Mouse (Mus musculus) midbrain, embryonic 11.5 days (tissue): ENCODE measurements around the gene Adipor1. TPM values are rescaled to one million over a fixed set of nuclear protein-coding genes. Genes with fewer than 3 reads are reported as not detected.

Source experiments
- ATAC-seq: fragments of 200-750 bp; cut with Nextera tagmentation; 2 replicates; pipeline ENCODE4 v1.8.0; 2017; ENCODE audit warnings: moderate TSS enrichment, moderate library complexity; ENCODE audit not compliant: low FRiP score
- DNase-seq: peaks from one replicate; pipeline ENCODE4 v3.0.0; 2015; ENCODE audit warnings: low spot score; ENCODE audit errors: missing footprints
- H3K27ac ChIP-seq: fragments of 300-500 bp; sonication (generic); 2 replicates; pipeline ENCODE4 v1.5.1; 2014; ENCODE audit warnings: low read depth, low read length
- H3K27me3 ChIP-seq: fragments of 300-500 bp; sonication (generic); 2 replicates; pipeline ENCODE4 v1.6.1; 2014; ENCODE audit warnings: mild to moderate bottlenecking, low read length, moderate library complexity, mixed read lengths; ENCODE audit not compliant: control insufficient read depth, insufficient read depth
- H3K36me3 ChIP-seq: fragments of 300-500 bp; sonication (generic); 2 replicates; pipeline ENCODE4 v1.6.1; 2014; ENCODE audit warnings: mild to moderate bottlenecking, low read length, moderate library complexity, mixed read lengths; ENCODE audit not compliant: control insufficient read depth, insufficient read depth
- H3K4me1 ChIP-seq: fragments of 300-500 bp; sonication (generic); 2 replicates; pipeline ENCODE4 v1.6.1; 2014; ENCODE audit warnings: low read length; ENCODE audit not compliant: control insufficient read depth, insufficient read depth
- H3K4me2 ChIP-seq: fragments of 300-500 bp; sonication (generic); 2 replicates; pipeline ENCODE4 v1.6.1; 2014; ENCODE audit warnings: mild to moderate bottlenecking, moderate library complexity
- H3K4me3 ChIP-seq: fragments of 300-500 bp; sonication (generic); 2 replicates; pipeline ENCODE4 v1.5.1; 2014; ENCODE audit warnings: low read depth, low read length
- H3K9ac ChIP-seq: fragments of 300-500 bp; sonication (generic); 2 replicates; pipeline ENCODE4 v1.6.1; 2014; ENCODE audit warnings: low read length
- H3K9me3 ChIP-seq: fragments of 300-500 bp; sonication (generic); 2 replicates; pipeline ENCODE4 v1.6.1; 2016; ENCODE audit warnings: low read length; ENCODE audit not compliant: control insufficient read depth
- WGBS: fragments of 180-500 bp; shearing (Covaris S2); extraction: QIAGEN DNeasy Blood & Tissue Kit; methylation state at CpG from one replicate; pipeline ENCODE4 v1.1.7; 2014; 5-methylcytosine and 5-hydroxymethylcytosine counted together
- polyA plus RNA-seq: library from polyadenylated mRNA; unstranded; fragments of >200 nt; fragmentation: Nextera tagmentation; extraction: Ambion mirVana; gene quantifications from 2 replicates; pipeline ENCODE4 v1.2.1, GENCODE M21; 2014

Adipor1 gene
- polyA plus RNA-seq, 1 experiment from 2014 or later, result 76.7 TPM

DNA sequence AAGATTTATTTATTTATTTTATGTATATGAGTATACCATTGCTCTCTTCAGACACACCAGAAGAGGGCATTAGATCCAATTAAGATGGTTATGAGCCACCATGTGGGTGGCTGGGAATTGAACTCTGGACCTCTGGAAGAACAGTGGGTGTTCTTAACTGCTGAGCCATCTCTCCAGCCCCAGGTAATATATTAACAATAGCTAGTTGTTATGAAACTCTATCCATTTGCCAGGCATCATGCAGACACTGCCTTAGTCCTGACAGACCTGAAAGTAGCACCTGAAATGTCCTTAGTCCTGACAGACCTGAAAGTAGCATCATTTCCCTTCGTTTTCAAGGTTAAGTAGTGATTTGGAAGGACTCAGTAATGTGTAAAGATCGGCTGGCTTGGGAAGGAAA, 1.1 kb upstream of the Adipor1 start:
- Histone ChIP-seq H3K36me3 (peaks cover 4% of the 10 kb centered on the region; the same call in 1 of the 2 replicates), H3K4me3 (no peak overlapping the region), H3K27ac (no peak overlapping the region), H3K9ac (no peak overlapping the region), H3K4me1 (peaks cover 15% of the 10 kb centered on the region), H3K27me3 (no peaks in the 10 kb centered on the region), H3K9me3 (no peaks in the 10 kb centered on the region), H3K4me2 (no peak overlapping the region)
- DNase-seq, result no peak
- no peak for ATAC-seq
- WGBS, result 44% methylated on average over 2 of the region's 2 CpGs

DNA sequence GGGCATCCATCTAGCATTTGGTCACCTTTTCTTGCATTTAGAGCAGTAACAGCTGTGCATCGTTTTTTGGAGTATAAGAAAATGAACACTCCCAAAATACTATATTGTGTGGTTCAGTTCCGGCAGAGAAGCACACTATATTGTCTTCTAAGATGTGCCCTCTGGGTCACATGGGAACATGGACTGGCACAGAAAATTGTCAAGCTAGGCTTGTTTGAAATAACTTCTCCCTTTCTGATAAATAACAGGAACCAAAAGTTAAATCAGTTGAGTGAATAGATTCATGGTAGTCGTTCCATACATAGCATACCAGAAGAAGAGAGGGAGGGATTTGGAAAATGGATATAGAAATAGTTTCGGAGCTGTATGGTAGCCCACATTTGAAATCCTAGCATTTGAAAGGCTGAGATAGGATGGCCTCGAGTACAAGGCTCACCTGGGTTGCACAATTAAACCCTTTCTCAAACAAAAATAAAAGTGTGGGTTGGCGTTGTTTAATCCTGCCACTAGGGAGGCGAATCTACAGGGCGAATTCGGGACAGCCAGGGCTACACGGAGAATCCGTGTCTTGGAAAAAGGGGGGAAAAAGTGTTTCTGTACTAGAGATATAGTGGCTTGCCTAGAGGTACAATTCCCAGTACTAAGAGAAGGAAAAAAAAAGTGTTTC, 544 bp upstream of the Adipor1 start:
- no peaks in the 10 kb centered on the region for H3K9me3 ChIP-seq
- peaks cover 4% of the 10 kb centered on the region; the same call in 1 of the 2 replicates for H3K36me3 ChIP-seq
- H3K9ac ChIP-seq, result peak overlapping the region; percentile 54
- H3K4me2 ChIP-seq, result peak overlapping the region; percentile 40
- DNase-seq (peak; percentile 85), ATAC-seq (peak; percentile 41)
- no peaks in the 10 kb centered on the region for H3K27me3 ChIP-seq
- H3K27ac ChIP-seq, result peak overlapping the region; percentile 63
- peak overlapping the region; percentile 93 for H3K4me3 ChIP-seq
- peaks cover 16% of the 10 kb centered on the region for H3K4me1 ChIP-seq
- WGBS, result 13% methylated on average over 11 of the region's 11 CpGs

DNA sequence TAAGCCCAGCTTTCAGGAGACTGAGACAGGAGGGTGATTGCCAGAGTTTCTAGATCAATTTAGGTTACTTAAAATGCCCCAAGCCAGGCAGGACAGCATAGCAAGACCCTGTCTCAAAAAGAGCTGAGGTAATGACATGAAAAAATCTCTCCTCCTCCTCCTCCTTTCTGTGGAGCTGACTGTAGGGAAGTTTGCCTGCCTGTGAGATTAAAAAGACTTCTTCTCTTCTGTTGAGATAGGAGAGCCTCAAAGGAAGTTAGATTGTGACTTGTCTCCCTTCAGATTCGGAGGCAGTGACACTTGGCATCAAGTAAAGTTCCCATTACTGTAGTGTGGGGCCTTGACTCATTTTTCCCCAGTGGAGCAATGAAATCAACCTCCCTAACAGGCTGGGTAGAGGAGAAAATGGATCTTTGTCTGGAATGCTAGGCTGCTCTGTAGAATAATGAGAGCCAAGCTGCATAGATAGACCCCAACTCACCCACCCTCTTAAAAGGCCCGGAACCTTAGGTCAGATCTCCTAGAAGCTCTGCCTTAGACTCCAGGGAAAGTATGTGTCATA, 3.3 kb downstream of the Adipor1 start:
- ATAC-seq (no peak), DNase-seq (peak; percentile 41)
- Histone ChIP-seq H3K4me3 (no peak overlapping the region), H3K27ac (no peak overlapping the region), H3K4me1 (peaks cover 16% of the 10 kb centered on the region), H3K9ac (no peak overlapping the region), H3K36me3 (no peaks in the 10 kb centered on the region), H3K4me2 (no peak overlapping the region), H3K27me3 (no peaks in the 10 kb centered on the region), H3K9me3 (no peaks in the 10 kb centered on the region)
- 86% methylated on average over 2 of the region's 2 CpGs for WGBS

DNA sequence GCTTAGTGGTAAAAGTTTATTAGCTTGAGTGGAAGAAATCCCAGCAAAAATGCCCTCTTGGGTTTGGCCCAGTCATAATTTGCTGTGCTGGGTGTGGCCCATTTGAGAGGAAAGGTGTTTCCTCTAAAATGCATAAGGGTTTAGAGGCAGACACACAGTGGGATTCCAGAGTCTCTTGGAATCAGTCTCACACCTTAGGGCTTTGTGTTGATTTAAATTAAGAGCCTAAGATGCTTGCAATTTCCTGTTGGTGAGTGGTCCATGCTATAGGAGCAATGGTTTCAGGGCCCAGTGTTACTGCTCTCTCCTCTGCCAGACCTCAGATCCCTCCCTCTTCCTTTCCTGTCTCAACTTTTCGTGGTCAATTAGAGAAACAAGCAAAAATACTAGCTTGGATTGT, 4.0 kb downstream of the Adipor1 start:
- Histone ChIP-seq H3K9me3 (no peaks in the 10 kb centered on the region), H3K4me3 (no peak overlapping the region), H3K4me2 (no peak overlapping the region), H3K27ac (no peak overlapping the region), H3K4me1 (peaks cover 16% of the 10 kb centered on the region), H3K36me3 (peaks cover 2% of the 10 kb centered on the region; the same call in 1 of the 2 replicates), H3K27me3 (no peaks in the 10 kb centered on the region), H3K9ac (no peak overlapping the region)
- no peak for ATAC-seq
- DNase-seq, result no peak
- WGBS, result 70% methylated on average over 1 of the region's 1 CpGs

DNA sequence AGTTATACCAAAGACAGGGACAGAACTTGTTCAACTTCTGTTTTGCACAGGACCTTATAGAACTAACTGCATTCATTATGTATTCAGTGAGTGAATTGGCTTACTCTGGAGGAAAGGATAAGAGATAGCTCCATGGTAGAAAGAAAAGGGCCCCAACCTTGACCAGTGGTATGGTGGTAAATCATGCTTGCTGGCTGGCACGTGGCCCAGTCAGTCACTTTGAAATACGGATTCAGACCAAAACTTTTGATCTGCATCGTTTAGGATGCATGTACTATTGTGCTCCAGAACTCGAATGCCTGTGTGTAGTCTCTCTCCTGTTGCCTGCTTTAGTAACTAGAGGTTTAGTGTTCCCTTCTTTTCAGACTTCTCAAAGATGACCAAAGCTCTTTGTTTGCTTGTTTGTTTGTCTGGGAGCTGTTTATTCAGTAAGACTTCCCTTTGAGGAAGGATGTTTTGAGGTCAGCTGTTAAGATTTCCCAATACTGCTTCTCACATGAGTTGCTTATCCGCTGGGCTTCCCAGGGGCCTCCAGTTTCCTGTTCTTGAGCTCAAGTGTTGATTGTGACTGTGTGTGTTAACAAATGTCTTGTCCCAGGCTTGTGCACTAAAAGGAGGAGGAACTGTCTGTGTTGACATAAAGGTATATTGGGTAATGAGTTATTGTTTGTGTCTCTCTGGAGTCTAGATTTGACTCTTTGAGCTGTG, 4.7 kb downstream of the Adipor1 start:
- H3K27ac ChIP-seq, result no peak overlapping the region
- no peak for ATAC-seq
- WGBS, result 73% methylated on average over 5 of the region's 5 CpGs
- H3K36me3 ChIP-seq, result peaks cover 4% of the 10 kb centered on the region; the same call in 1 of the 2 replicates
- H3K4me3 ChIP-seq, result no peak overlapping the region
- DNase-seq, result no peak
- no peak overlapping the region for H3K4me2 ChIP-seq
- H3K27me3 ChIP-seq, result no peaks in the 10 kb centered on the region
- no peaks in the 10 kb centered on the region for H3K9me3 ChIP-seq
- H3K4me1 ChIP-seq, result peaks cover 13% of the 10 kb centered on the region
- H3K9ac ChIP-seq, result no peak overlapping the region

DNA sequence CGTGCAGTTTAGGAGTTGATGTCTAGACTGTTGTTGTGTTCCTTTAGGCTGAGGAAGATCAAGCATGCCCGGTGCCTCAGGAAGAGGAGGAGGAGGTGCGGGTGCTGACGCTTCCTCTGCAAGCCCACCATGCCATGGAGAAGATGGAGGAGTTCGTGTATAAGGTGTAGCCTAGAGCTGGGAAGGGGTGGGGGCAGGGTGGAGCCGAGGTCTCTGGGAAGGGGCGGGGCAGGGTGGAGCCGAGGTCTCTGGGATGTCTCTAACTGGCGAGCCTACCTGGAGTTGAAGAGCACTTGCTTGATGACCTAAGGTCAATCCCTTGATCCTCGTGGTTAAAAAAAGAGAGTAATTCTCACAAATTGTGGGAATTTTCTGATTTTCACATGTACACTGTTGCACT, 8.7 kb downstream of the Adipor1 start:
- no peak overlapping the region for H3K9ac ChIP-seq
- ATAC-seq, result no peak
- H3K4me2 ChIP-seq, result no peak overlapping the region
- WGBS, result 79% methylated on average over 10 of the region's 10 CpGs
- no peak overlapping the region for H3K4me3 ChIP-seq
- DNase-seq, result peak; percentile 0
- H3K4me1 ChIP-seq, result 0 out of 2 replicates have a peak, but pooled peaks cover 2% of the 10 kb centered on the region
- H3K27ac ChIP-seq, result no peak overlapping the region
- peaks cover 19% of the 10 kb centered on the region for H3K36me3 ChIP-seq
- H3K27me3 ChIP-seq, result no peaks in the 10 kb centered on the region
- H3K9me3 ChIP-seq, result no peaks in the 10 kb centered on the region

DNA sequence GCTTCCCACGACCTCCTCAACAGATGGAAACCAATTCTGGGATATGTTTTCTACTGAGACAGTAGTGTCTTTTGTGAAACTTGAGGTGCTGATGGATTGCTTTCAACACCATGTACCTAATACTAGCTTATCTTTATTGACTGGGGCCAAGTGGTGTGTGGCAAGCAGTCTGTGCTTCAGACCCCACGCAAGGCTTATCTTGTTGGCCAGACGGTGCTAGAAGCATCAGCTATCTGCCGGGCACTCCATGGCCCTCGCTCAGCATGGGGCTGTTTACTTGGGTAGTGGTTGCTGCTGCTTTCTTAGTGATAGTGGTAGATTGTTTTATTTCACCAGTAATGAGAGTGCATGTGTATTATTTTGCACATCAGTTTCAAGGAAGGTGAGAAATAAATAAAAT, 11.1 kb downstream of the Adipor1 start:
- no peak overlapping the region for H3K9ac ChIP-seq
- H3K27ac ChIP-seq, result no peak overlapping the region
- H3K36me3 ChIP-seq, result peaks cover 26% of the 10 kb centered on the region
- H3K4me3 ChIP-seq, result no peak overlapping the region
- no peaks in the 10 kb centered on the region for H3K9me3 ChIP-seq
- WGBS, result 79% methylated on average over 5 of the region's 5 CpGs
- no peak overlapping the region for H3K4me2 ChIP-seq
- DNase-seq (no peak), ATAC-seq (no peak)
- no peaks in the 10 kb centered on the region for H3K4me1 ChIP-seq
- no peaks in the 10 kb centered on the region for H3K27me3 ChIP-seq

DNA sequence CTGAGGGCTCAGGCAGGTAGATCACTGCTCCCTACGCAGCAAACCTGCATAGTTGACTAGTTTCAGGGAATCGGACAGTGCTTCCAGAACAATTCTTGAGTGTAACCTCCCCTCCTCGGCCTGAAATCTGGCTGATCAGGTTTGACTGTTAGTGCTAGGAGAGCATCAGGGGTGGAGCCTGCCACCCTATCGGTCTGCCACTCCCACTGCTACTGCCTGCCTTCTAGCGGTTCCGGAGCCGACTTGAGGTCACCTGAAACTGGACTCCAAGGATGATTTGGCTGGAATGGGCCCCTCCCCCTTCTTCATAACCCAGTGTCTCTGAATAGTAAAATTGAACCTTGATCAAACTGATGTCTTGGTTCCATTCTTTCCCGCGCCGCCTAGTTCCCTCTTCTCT, 17.8 kb downstream of the Adipor1 start:
- Histone ChIP-seq H3K27ac (no peak overlapping the region), H3K36me3 (peaks cover 19% of the 10 kb centered on the region), H3K4me3 (no peak overlapping the region), H3K9me3 (no peaks in the 10 kb centered on the region), H3K9ac (no peak overlapping the region), H3K27me3 (no peaks in the 10 kb centered on the region), H3K4me2 (no peak overlapping the region), H3K4me1 (no peaks in the 10 kb centered on the region)
- no peak for ATAC-seq
- 92% methylated on average over 10 of the region's 10 CpGs for WGBS
- no peak for DNase-seq

DNA sequence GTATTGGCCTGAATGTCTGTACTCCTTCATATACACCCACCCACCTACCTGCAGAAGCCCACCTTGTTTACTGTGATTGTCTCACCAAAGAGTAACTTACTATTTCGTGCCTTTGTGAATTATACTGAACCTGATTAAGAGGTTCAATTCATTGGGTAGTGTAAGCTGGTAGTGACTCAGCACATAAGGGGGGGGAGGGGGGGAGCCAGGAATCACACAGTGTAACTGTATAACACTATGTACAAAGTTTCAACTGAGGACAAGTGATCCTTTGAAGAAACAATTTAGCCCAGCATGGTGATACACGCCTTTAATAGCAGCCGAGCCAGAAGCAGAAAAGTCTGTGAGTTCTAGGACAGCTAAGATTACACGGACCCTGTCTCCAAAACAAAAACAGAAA, 18.3 kb downstream of the Adipor1 start:
- WGBS, result 91% methylated on average over 4 of the region's 4 CpGs
- Histone ChIP-seq H3K4me3 (no peak overlapping the region), H3K36me3 (peaks cover 16% of the 10 kb centered on the region), H3K4me2 (no peak overlapping the region), H3K9ac (no peak overlapping the region), H3K27me3 (no peaks in the 10 kb centered on the region), H3K27ac (no peak overlapping the region), H3K4me1 (no peaks in the 10 kb centered on the region), H3K9me3 (no peaks in the 10 kb centered on the region)
- DNase-seq (no peak), ATAC-seq (no peak)
